9 mouse cellular contexts compared by ENCODE assay signal in the genomic region with DNA sequence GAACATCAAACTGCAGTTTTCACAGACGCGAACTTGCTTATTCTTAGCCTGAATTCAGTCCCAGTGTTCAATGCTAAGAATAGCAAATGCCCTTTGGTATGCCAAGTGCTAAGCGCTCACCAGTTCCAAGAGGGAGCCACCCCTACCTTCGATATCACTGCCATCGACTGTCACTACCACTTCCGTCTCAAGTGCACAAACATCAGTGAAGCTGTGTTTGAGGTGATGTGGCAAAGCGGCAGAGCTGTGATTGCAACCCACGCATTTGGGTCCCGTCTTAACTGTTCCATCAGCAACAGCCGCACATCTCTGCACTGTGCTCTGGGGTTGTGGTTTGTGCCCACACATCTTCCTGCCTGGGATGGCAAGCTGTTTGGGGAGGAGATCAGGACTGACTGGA.
DNase-seq lines count a peak whose midpoint lies in the region; ATAC-seq lines count a peak whose summit lies in the region.
"Had no signal": no experiment of that assay in that cellular context is flagged by ENCODE, and none has a peak within 500 bp of the region (broad histone marks: within the 10 kb centered on the region; RNA-seq: fewer than 3 reads in every experiment).

No protein-coding gene starts in this region.

- no peaks in the 10 kb centered on the region for H3K36me3 ChIP-seq in heart, embryonic 13.5 days
- H3K36me3 ChIP-seq in midbrain, embryonic 14.5 days (ENCODE audit: control insufficient read depth, insufficient read depth, low read length): peaks cover 42% of the 10 kb centered on the region
- no peaks in the 10 kb centered on the region for H3K36me3 ChIP-seq in kidney, embryonic 15.5 days

- WGBS in heart, embryonic 13.5 days: 55% methylated on average over 10 of the region's 10 CpGs
- WGBS in midbrain, embryonic 14.5 days: 96% methylated on average over 10 of the region's 10 CpGs
- 89% methylated on average over 10 of the region's 10 CpGs for WGBS in kidney, embryonic 15.5 days

- no peaks in the 10 kb centered on the region for H3K9me3 ChIP-seq in heart, embryonic 13.5 days
- no peaks in the 10 kb centered on the region for H3K9me3 ChIP-seq in midbrain, embryonic 14.5 days (ENCODE audit: control insufficient read depth, low read length)
- H3K9me3 ChIP-seq in kidney, embryonic 15.5 days (replicated peaks): no peaks in the 10 kb centered on the region

- ATAC-seq in heart, embryonic 13.5 days (ENCODE audit: extremely low read depth, insufficient number of reproducible peaks, low FRiP score, low TSS enrichment): no peak
- no peak for ATAC-seq in midbrain, embryonic 14.5 days (ENCODE audit: low FRiP score, low TSS enrichment)
- no peak for ATAC-seq in kidney, embryonic 15.5 days (replicated peaks; ENCODE audit: low FRiP score)
- ATAC-seq: Patski had no signal

- no peaks in the 10 kb centered on the region for H3K27me3 ChIP-seq in heart, embryonic 13.5 days (replicated peaks)
- H3K27me3 ChIP-seq in midbrain, embryonic 14.5 days (ENCODE audit: control insufficient read depth, insufficient read depth, low read length): no peaks in the 10 kb centered on the region
- no peaks in the 10 kb centered on the region for H3K27me3 ChIP-seq in kidney, embryonic 15.5 days
- H3K27me3 ChIP-seq: Patski had no signal

- H3K4me1 ChIP-seq in heart, embryonic 13.5 days: peaks cover 39% of the 10 kb centered on the region
- peaks cover 42% of the 10 kb centered on the region for H3K4me1 ChIP-seq in midbrain, embryonic 14.5 days (ENCODE audit: control insufficient read depth, insufficient read depth, low read length)
- H3K4me1 ChIP-seq in kidney, embryonic 15.5 days: no peaks in the 10 kb centered on the region

- no peak overlapping the region for H3K4me3 ChIP-seq in heart, embryonic 13.5 days
- no peak overlapping the region for H3K4me3 ChIP-seq in midbrain, embryonic 14.5 days (replicated peaks; ENCODE audit: low read depth, low read length)
- H3K4me3 ChIP-seq in kidney, embryonic 15.5 days (replicated peaks): no peak overlapping the region

- no peak overlapping the region for H3K9ac ChIP-seq in heart, embryonic 13.5 days
- H3K9ac ChIP-seq in midbrain, embryonic 14.5 days (replicated peaks; ENCODE audit: low read length): no peak overlapping the region
- H3K9ac ChIP-seq in kidney, embryonic 15.5 days: no peak overlapping the region

- H3K4me2 ChIP-seq in heart, embryonic 13.5 days: peak overlapping the region; percentile 48
- no peak overlapping the region for H3K4me2 ChIP-seq in midbrain, embryonic 14.5 days (ENCODE audit: low read length)
- no peak overlapping the region for H3K4me2 ChIP-seq in kidney, embryonic 15.5 days

- DNase-seq in lung, postnatal 36 days: peak; percentile 2
- DNase-seq in lung, postnatal 14 days: no peak
- no peak for DNase-seq in midbrain, embryonic 14.5 days
- peak; percentile 59 to 75 for DNase-seq in thymus, postnatal 36 days
- DNase-seq in spleen, adult 12 weeks (ENCODE audit: low spot score): no peak
- no peak for DNase-seq in adrenal gland, postnatal 25 days

- peak overlapping the region; percentile 80 for H3K27ac ChIP-seq in heart, embryonic 13.5 days (replicated peaks)
- peak overlapping the region; percentile 45; the same call in 1 of the 2 replicates for H3K27ac ChIP-seq in midbrain, embryonic 14.5 days (replicated peaks; ENCODE audit: low read depth, low read length)
- no peak overlapping the region for H3K27ac ChIP-seq in kidney, embryonic 15.5 days

Comparison
In these comparisons a context has a peak if more than half of its experiments do, and no peak if none do; other contexts are left out.
1. DNase-seq: peak in lung, postnatal 36 days (single experiment) and thymus, postnatal 36 days (2 of 2); none in lung, postnatal 14 days (single experiment), midbrain, embryonic 14.5 days (single experiment), spleen, adult 12 weeks (single experiment) and adrenal gland, postnatal 25 days (single experiment).